Mouse (Mus musculus): Measurements from ENCODE around the gene Peli1. TPM values are rescaled to one million over a fixed set of nuclear protein-coding genes. Genes with fewer than 3 reads are reported as not detected.

Gene Peli1
- 40.6 and 56.5 TPM in 2 replicates for polyA plus RNA-seq (2012; rRNA removed)

GRCm38 (mm10) chr11:21091067-21091427 lies at the start of gene Peli1:
Gene Peli1 (plus strand): TSS chr11:21091291.

Other genes starting within 250 kb of the Peli1 start
- gene Vps54, start 148.0 kb downstream of the Peli1 start, polyA plus RNA-seq (2012; rRNA removed), result 29.3 and 30.7 TPM in 2 replicates

Measured in central nervous system, embryonic 11.5 days (tissue).